Mouse (Mus musculus) myocyte (in vitro differentiated cells): ENCODE data around the gene Smyd1.

Source experiments
- E2F4 ChIP-seq: IDR thresholded peaks from one replicate; pipeline ENCODE4 v1.6.1; 2011; ENCODE audit warnings: mild to moderate bottlenecking, control low read depth, moderate library complexity; ENCODE audit not compliant: insufficient read depth
- MAX ChIP-seq: IDR thresholded peaks from one replicate; pipeline ENCODE4 v1.6.1; 2011; ENCODE audit warnings: low read depth, mild to moderate bottlenecking, control low read depth
- POLR2A ChIP-seq: IDR thresholded peaks from one replicate; pipeline ENCODE4 v1.6.1; 2011; ENCODE audit warnings: low read depth, mild to moderate bottlenecking, control low read depth, moderate library complexity; ENCODE audit not compliant: insufficient read length
- POLR2AphosphoS2 ChIP-seq: IDR thresholded peaks from one replicate; pipeline ENCODE4 v1.6.1; 2011; ENCODE audit warnings: low read depth, control low read depth; ENCODE audit not compliant: insufficient read length
- REST ChIP-seq: IDR thresholded peaks from one replicate; pipeline ENCODE4 v1.6.1; 2011; ENCODE audit warnings: mild to moderate bottlenecking, control low read depth, moderate library complexity; ENCODE audit not compliant: insufficient read depth, insufficient read length
- TCF12 ChIP-seq: IDR thresholded peaks from one replicate; pipeline ENCODE4 v1.6.1; 2011; ENCODE audit warnings: mild to moderate bottlenecking, control low read depth; ENCODE audit not compliant: poor library complexity, insufficient read depth, severe bottlenecking

DNA sequence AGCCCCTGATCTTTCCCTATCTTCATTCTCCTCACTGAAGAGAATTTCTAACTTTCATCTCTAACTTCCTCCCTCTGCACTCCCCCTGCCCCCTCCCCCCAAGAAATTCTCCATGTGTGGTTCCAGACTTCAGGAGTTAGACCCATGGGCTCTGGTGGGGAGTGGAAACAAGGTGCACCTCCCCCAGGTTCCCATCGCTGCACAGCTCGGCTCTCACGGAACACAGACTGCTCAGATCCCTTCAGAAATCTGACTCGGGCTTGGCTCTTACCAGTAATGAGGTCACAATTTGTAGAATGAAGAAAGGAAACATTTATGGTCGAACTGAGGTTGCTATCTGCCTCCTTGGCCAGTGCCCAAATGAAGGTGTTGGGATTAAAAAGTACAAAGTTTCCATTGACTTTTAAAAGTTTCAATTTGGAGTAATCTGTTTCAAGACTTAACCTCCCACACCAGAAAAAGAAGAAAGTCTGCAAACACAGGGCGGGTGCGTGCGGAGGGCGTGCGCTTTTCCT is 39.2 kb upstream of the Smyd1 start:
- TF ChIP-seq POLR2A = no peak
- TF ChIP-seq POLR2AphosphoS2 = no peak
- TF ChIP-seq TCF12 = no peak
- no peak for TF ChIP-seq REST
- no peak for TF ChIP-seq E2F4
- no peak for TF ChIP-seq MAX
